ENCODE assay signal across 19 mouse cellular contexts in the genomic region with DNA sequence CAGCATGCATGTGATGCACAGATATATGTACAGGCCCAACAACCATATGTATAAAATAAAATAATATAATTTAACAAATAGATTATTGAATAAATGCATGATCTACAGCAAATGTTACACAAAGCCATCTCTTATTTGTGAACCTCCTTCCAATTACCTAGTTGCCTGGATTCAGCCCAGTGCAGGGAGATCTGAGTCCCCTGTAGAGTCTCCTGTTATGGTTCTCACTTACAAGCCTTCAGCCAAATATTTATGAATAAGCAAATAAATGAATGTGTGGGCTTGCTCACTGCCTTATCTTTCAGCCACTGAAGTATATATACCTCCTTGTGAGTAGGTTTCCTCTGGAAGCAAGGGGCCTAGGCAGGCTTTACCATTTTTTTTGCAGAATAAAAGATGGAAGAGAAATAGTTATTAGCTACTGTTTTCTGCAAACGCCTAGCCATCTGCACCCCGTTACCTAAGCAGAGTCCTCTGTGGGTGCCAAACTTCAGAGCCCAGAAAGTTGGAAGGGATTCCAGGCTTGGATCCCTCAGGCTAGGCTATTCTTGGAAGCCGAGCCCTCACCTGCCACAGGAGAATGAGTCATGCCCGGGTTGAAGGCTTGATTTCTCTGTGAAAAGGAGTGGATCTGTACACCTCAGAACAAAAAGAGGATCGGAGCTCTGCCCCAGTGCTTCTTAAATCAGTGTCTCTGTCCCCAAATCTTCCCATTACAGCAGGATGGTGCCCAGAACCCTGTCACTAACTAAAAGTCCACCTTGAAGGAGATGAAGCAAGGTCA.
DNase-seq lines count a peak whose midpoint lies in the region; ATAC-seq lines count a peak whose summit lies in the region.
"Had no signal": no experiment of that assay in that cellular context is flagged by ENCODE, and none has a peak within 500 bp of the region (broad histone marks: within the 10 kb centered on the region; RNA-seq: fewer than 3 reads in every experiment).

No protein-coding gene starts in this region.

- H3K9me3 ChIP-seq in midbrain, embryonic 11.5 days (ENCODE audit: control insufficient read depth, low read length): no peaks in the 10 kb centered on the region
- H3K9me3 ChIP-seq: embryonic facial prominence, embryonic 10.5 days; forebrain, embryonic 13.5 days; limb, embryonic 10.5 days; midbrain, embryonic 10.5 days; stomach, embryonic 15.5 days had no signal

- no peak overlapping the region for H3K27ac ChIP-seq in midbrain, embryonic 11.5 days (ENCODE audit: low read depth, low read length)
- H3K27ac ChIP-seq: embryonic facial prominence, embryonic 10.5 days; forebrain, embryonic 13.5 days; limb, embryonic 10.5 days; midbrain, embryonic 10.5 days; stomach, embryonic 15.5 days had no signal

- WGBS in midbrain, embryonic 11.5 days: 84% methylated on average over 5 of the region's 5 CpGs

- intact Hi-C loops in left cerebral cortex, postnatal 4 days (cut with DNase I): no loop called here
- intact Hi-C loops in left cerebral cortex, postnatal 25 days (cut with DNase I): no loop called here

- H3K4me3 ChIP-seq in midbrain, embryonic 11.5 days (ENCODE audit: low read depth, low read length): no peak overlapping the region
- H3K4me3 ChIP-seq: embryonic facial prominence, embryonic 10.5 days; forebrain, embryonic 13.5 days; limb, embryonic 10.5 days; midbrain, embryonic 10.5 days; myocyte; stomach, embryonic 15.5 days had no signal

- H3K4me2 ChIP-seq in midbrain, embryonic 11.5 days: no peak overlapping the region
- H3K4me2 ChIP-seq: forebrain, embryonic 13.5 days; liver, embryonic 11.5 days; stomach, embryonic 15.5 days had no signal

- no peaks in the 10 kb centered on the region for H3K4me1 ChIP-seq in midbrain, embryonic 11.5 days (ENCODE audit: control insufficient read depth, insufficient read depth, low read length)
- H3K4me1 ChIP-seq: embryonic facial prominence, embryonic 10.5 days; forebrain, embryonic 13.5 days; limb, embryonic 10.5 days; midbrain, embryonic 10.5 days; stomach, embryonic 15.5 days had no signal

- no peak for DNase-seq in frontal cortex, postnatal 10 days (ENCODE audit: low spot score in 2 of 2)
- peak; percentile 43 to 45 for DNase-seq in left cerebral cortex, adult 18-20 months (ENCODE audit: low spot score in 2 of 2)
- no peak for DNase-seq in left cerebral cortex, postnatal 4 days
- DNase-seq in cerebellum, adult 9-11 months: peak; percentile 96
- DNase-seq in left cerebral cortex, postnatal 25 days (ENCODE audit: low spot score in 2 of 2): peak; percentile 23 to 70
- DNase-seq in midbrain, embryonic 11.5 days (ENCODE audit: low spot score, missing footprints): no peak
- no peak for DNase-seq in kidney, postnatal 10 days
- DNase-seq: kidney, adult 2 months; kidney, postnatal 25 days; lung, adult 2 months; lung, postnatal 36 days had no signal

- ATAC-seq in frontal cortex, adult (ENCODE audit: low TSS enrichment): peak; percentile 60
- no peak for ATAC-seq in midbrain, embryonic 11.5 days (ENCODE audit: low FRiP score)
- ATAC-seq: forebrain, embryonic 13.5 days had no signal

- no peaks in the 10 kb centered on the region for H3K36me3 ChIP-seq in midbrain, embryonic 11.5 days (ENCODE audit: control insufficient read depth, insufficient read depth, low read length)
- H3K36me3 ChIP-seq: embryonic facial prominence, embryonic 10.5 days; limb, embryonic 10.5 days; midbrain, embryonic 10.5 days; stomach, embryonic 15.5 days had no signal

- no peak overlapping the region for H3K9ac ChIP-seq in midbrain, embryonic 11.5 days (ENCODE audit: low read length)
- H3K9ac ChIP-seq: forebrain, embryonic 13.5 days; stomach, embryonic 15.5 days had no signal

- H3K27me3 ChIP-seq in midbrain, embryonic 11.5 days (ENCODE audit: control insufficient read depth, insufficient read depth, low read length): no peaks in the 10 kb centered on the region
- H3K27me3 ChIP-seq: forebrain, embryonic 13.5 days; stomach, embryonic 15.5 days had no signal

Comparison
In these comparisons a context has a peak if more than half of its experiments do, and no peak if none do; other contexts are left out.
1. DNase-seq: peak in left cerebral cortex, adult 18-20 months (2 of 2), cerebellum, adult 9-11 months (single experiment) and left cerebral cortex, postnatal 25 days (2 of 2); none in frontal cortex, postnatal 10 days (0 of 2), left cerebral cortex, postnatal 4 days (single experiment), midbrain, embryonic 11.5 days (single experiment) and kidney, postnatal 10 days (single experiment).